In genomic region chr3:22815842-22816241, GRCm38 (mm10) we compare ENCODE assay signal across 20 mouse cellular contexts.
DNase-seq lines count a peak whose midpoint lies in the region; ATAC-seq and TF ChIP-seq lines count a peak whose summit lies in the region.
"Had no signal": no experiment of that assay in that cellular context is flagged by ENCODE, and none has a peak within 500 bp of the region (broad histone marks: within the 10 kb centered on the region; RNA-seq: fewer than 3 reads in every experiment).

No protein-coding gene starts in this region.

- H3K4me2 ChIP-seq in neural tube, embryonic 11.5 days (ENCODE audit: low read depth): no peak overlapping the region
- no peak overlapping the region for H3K4me2 ChIP-seq in neural tube, embryonic 13.5 days
- H3K4me2 ChIP-seq: heart, embryonic 12.5 days; intestine, embryonic 15.5 days; midbrain, embryonic 11.5 days had no signal

- TF ChIP-seq CTCF in kidney, adult 2 months (conservative IDR thresholded peaks at IDR 0.05; ENCODE audit: insufficient read depth, insufficient read length, low read depth, low read length): no peak

- H3K27me3 ChIP-seq in neural tube, embryonic 11.5 days (ENCODE audit: control insufficient read depth, insufficient read depth, low read length): no peaks in the 10 kb centered on the region
- no peaks in the 10 kb centered on the region for H3K27me3 ChIP-seq in neural tube, embryonic 13.5 days
- no peaks in the 10 kb centered on the region for H3K27me3 ChIP-seq in kidney, adult 2 months (replicated peaks; ENCODE audit: control insufficient read depth, insufficient read depth, low read length)
- H3K27me3 ChIP-seq: CH12.LX; heart, embryonic 12.5 days; intestine, embryonic 15.5 days had no signal

- no peaks in the 10 kb centered on the region for H3K36me3 ChIP-seq in neural tube, embryonic 11.5 days (ENCODE audit: control insufficient read depth, insufficient read depth, low read length)
- H3K36me3 ChIP-seq in neural tube, embryonic 13.5 days: no peaks in the 10 kb centered on the region
- H3K36me3 ChIP-seq in kidney, adult 2 months (ENCODE audit: control insufficient read depth, insufficient read depth, low read length): no peaks in the 10 kb centered on the region
- H3K36me3 ChIP-seq: heart, embryonic 12.5 days; intestine, embryonic 15.5 days had no signal

- ATAC-seq in neural tube, embryonic 11.5 days (ENCODE audit: insufficient read depth, low FRiP score, low TSS enrichment): peak; percentile 79; the same call in 1 of the 2 replicates
- peak; percentile 67; the same call in 1 of the 2 replicates for ATAC-seq in neural tube, embryonic 13.5 days (ENCODE audit: low read depth)
- ATAC-seq: intestine, embryonic 15.5 days had no signal

- DNase-seq in embryo, embryonic 11 days: peak; percentile 1
- DNase-seq in embryo, embryonic 9.5 days (ENCODE audit: extremely low spot score): no peak
- DNase-seq in neural tube, embryonic 11.5 days (ENCODE audit: low spot score): peak; percentile 10
- no peak for DNase-seq in neural tube, embryonic 10.5 days (ENCODE audit: extremely low spot score, low spot score)
- no peak for DNase-seq in kidney, adult 2 months
- DNase-seq in right cerebral cortex, postnatal 14 days: no peak
- DNase-seq in lung, postnatal 36 days: no peak
- DNase-seq: adrenal gland, postnatal 10 days; cerebellum, adult 9-10 months; heart, postnatal 36 days; lung, adult 18-20 months; right cerebral cortex, postnatal 25 days had no signal

- WGBS in neural tube, embryonic 11.5 days: 68% methylated on average over 2 of the region's 2 CpGs
- WGBS in neural tube, embryonic 13.5 days: 38% methylated on average over 2 of the region's 2 CpGs
- WGBS in kidney, adult 2 months: 85% methylated on average over 2 of the region's 2 CpGs

- no peak overlapping the region for H3K27ac ChIP-seq in neural tube, embryonic 11.5 days (ENCODE audit: low read depth, low read length)
- H3K27ac ChIP-seq in neural tube, embryonic 13.5 days (replicated peaks): no peak overlapping the region
- no peak overlapping the region for H3K27ac ChIP-seq in kidney, adult 2 months (ENCODE audit: insufficient read depth, low read depth, low read length)
- H3K27ac ChIP-seq: intestine, embryonic 15.5 days; kidney, postnatal 0 days; layer of hippocampus, adult 2 months had no signal

- no peaks in the 10 kb centered on the region for H3K4me1 ChIP-seq in neural tube, embryonic 11.5 days (ENCODE audit: control insufficient read depth, insufficient read depth, low read length)
- H3K4me1 ChIP-seq in neural tube, embryonic 13.5 days (replicated peaks): no peaks in the 10 kb centered on the region
- no peaks in the 10 kb centered on the region for H3K4me1 ChIP-seq in kidney, adult 2 months (ENCODE audit: control insufficient read depth, insufficient read depth, low read length)
- H3K4me1 ChIP-seq: heart, embryonic 12.5 days; intestine, embryonic 15.5 days had no signal

- no peaks in the 10 kb centered on the region for H3K9me3 ChIP-seq in neural tube, embryonic 11.5 days (ENCODE audit: control insufficient read depth, low read length)
- no peaks in the 10 kb centered on the region for H3K9me3 ChIP-seq in neural tube, embryonic 13.5 days
- H3K9me3 ChIP-seq: heart, embryonic 12.5 days; intestine, embryonic 15.5 days had no signal

- no peak overlapping the region for H3K9ac ChIP-seq in neural tube, embryonic 11.5 days (ENCODE audit: low read length)
- no peak overlapping the region for H3K9ac ChIP-seq in neural tube, embryonic 13.5 days
- H3K9ac ChIP-seq: heart, embryonic 12.5 days; intestine, embryonic 15.5 days had no signal

- no peak overlapping the region for H3K4me3 ChIP-seq in neural tube, embryonic 11.5 days (ENCODE audit: low read depth, low read length)
- H3K4me3 ChIP-seq in neural tube, embryonic 13.5 days: no peak overlapping the region
- no peak overlapping the region for H3K4me3 ChIP-seq in kidney, adult 2 months (ENCODE audit: insufficient read depth, low read depth, low read length)
- H3K4me3 ChIP-seq: erythroblast, embryonic 14.5 days; heart, embryonic 12.5 days; intestine, embryonic 15.5 days; layer of hippocampus, adult 2 months had no signal

- no peak for TF ChIP-seq POLR2A in kidney, adult 2 months (IDR thresholded peaks at IDR 0.05; ENCODE audit: low read depth, low read length)

Comparison
In these comparisons a context has a peak if more than half of its experiments do, and no peak if none do; other contexts are left out.
1. DNase-seq: peak in embryo, embryonic 11 days (single experiment) and neural tube, embryonic 11.5 days (single experiment); none in embryo, embryonic 9.5 days (single experiment), neural tube, embryonic 10.5 days (single experiment), kidney, adult 2 months (single experiment), right cerebral cortex, postnatal 14 days (single experiment) and lung, postnatal 36 days (single experiment).